Mouse (Mus musculus) thymus, postnatal 10 days (tissue): Measurements from ENCODE around the gene Olfr691.
"Not testable (repeated sequence)": the region's sequence is repeated elsewhere in the genome, so short reads cannot be mapped to it uniquely, and the experiment has no call there.

Source experiments
- DNase-seq, 2 experiments: peaks; one replicate each; pipeline ENCODE4 v3.0.0; 2021; ENCODE audit warnings: low spot score in 2 of 2

Olfr691 gene

DNA sequence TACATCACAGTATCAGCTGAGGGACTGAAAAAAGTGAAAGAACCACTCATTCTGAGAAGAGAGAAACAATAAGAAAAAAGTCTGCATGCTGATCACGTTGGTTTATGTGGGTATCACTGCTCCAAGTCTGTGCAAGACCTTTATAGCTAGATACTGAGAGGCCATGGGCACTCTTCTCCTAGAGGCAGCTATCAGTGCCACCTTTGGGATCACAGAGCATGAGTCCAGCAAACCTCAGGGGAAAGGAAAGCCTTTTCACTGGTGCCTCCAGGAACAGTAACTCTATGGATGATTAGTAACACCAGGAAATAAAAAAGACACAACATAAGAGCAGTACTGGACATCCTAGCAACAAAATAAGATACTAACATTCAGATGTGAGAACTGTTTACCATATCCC lies at the start of gene Olfr691:
Gene Olfr691 (minus strand): TSS at position 101 of the 400 bp plus-strand sequence.
- DNase-seq: no peak

DNA sequence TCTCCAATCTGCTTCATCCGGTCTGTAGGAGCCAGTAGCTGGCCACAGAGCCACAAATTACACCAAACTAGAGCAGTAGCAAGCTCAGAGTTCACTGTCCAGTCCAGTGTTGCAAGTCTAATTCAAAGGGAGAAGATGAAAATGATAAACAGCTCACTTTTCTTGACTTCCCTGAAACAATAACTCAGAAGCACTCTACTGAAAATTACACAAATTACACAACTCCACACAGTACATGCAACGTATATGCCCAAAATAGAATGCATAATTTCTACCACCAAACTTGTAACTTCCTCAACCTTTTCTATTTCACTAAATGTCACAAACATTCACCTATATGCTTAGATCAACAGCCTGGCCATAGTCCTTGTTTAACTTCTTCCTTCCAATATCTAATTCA lies 48.2 kb upstream of the Olfr691 start:
- no peak for DNase-seq

DNA sequence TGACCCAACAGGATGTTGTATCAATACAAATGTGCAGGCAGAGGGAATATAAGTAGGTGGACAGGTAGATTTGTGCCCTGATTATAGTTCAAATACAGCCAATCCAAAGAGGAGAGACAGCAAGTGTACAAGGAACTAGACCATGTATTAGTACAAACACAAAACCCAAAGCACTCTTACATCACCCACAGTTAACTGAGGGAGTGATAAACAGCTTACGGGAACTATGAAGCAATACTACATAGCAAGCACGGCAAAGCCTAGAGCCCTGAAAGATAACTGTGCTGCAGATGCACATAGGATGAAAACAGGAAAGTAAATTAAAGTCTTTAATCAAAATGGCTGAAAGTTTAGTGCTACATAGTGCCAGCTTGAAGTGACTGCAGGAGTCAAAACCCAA lies 45.6 kb upstream of the Olfr691 start:
- DNase-seq: no peak

DNA sequence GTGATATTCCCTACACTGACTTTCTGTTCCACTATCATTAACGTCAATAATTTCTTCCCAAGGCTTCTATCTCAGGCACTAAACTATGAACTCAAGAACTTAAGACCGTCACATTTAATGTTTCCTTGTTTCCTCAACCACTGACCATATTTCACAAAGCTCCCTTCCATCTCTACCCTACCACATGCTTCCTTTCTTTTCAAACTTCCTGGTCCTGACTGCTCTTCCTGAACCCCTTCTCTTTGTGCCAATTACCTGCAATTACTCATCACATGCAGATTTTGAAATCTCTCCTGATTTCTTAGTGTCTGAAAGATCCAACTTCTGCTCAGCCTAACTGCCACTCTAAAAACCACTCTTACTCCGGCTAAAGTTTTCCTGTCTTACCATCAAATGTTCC lies 38.3 kb upstream of the Olfr691 start:
- no peak for DNase-seq

DNA sequence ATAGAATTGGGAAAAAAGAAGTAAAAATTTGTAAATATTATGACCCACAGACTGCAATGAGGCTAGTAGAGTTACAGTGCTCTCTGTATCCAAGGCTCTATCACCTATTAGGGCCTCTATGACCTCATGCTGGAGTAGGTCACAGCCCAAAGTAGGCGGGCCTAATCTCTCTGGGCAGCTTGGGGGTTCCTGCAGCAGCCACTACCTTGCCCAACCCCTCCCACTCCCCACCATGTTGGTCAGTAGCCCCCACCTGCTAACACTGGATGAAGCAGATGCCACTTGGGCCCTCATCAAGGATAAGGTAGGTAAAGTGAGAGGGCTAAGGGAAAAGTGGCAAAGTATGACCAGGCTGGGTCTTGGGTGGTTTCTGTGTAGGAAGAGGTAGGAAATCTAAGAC lies 32.8 kb upstream of the Olfr691 start, which contains the start of gene Gm5901:
Gene Gm5901 (plus strand): TSS at position 173 of the 400 bp plus-strand sequence.
- DNase-seq: no peak

DNA sequence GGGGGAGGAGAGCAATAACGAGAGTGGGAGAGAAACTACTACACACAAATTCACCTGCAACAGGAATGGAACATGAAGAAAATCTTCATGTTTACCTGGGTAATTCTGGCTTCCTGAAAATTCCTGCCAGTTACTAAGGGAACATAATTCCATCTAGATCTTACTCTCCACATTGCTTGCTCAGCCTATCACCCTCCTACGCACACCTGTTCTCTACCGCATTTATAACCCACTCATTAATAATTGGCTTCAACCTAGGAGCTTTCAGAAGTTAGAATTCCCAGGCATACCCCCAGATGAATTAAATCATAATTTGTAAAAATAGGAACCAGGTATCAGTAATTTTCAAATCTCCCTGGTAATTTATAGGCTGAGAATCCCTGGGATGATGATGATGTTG lies 31.9 kb upstream of the Olfr691 start:
- DNase-seq: no peak

DNA sequence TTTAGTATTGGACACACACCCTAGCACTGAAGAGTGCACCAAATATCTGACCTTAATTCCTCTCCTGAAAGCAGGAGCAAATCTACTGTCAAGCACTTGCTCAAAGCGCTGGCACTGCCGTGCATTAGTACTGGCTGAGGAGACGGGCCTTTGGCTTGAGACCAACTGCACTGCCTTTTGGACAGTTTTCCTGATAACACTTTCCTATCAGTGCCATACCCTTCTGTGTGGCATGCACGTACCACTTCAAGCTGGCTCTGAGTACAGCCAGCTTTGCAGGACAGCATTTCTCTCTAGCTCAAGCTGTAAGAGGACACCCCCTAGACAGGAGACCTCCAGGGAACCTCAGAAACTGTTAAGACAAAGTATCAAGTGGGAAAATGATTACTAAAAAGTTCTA lies 31.4 kb upstream of the Olfr691 start:
- no peak for DNase-seq

DNA sequence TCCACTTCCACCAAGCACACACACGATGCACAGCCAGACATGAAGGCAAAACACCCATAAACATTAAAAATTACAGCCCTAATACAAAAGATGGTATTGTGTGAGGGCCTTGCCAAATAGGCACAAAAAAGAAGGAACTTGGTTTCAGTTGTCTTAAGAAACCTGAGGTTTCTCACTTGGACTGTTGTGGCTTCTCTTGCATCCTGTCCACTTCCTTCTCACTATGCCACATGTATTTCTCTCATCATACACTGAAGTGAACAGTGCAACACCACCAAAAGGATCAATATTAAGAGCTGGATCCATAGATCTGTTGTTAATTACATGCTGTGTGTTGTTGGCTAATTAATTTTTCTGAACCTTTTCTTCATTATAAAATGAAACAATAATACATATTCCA lies 30.8 kb upstream of the Olfr691 start:
- DNase-seq: no peak

DNA sequence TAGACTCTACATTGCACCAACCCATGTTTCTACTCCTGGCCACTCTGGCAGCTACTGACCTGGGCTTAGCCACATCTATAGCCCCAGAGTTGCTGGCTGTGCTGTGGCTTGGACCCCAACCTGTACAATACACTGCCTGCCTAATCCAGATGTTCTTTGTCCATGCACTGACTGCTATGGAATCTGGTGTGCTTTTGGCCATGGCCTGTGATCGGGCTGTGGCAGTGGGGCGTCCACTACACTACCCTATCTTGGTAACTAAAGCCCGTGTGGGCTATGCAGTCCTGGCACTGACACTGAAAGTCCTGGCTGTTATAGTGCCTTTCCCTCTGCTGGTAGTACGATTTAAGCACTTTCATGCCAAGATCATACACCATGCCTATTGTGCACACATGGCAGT lies 26.5 kb upstream of the Olfr691 start:
- no peak for DNase-seq

DNA sequence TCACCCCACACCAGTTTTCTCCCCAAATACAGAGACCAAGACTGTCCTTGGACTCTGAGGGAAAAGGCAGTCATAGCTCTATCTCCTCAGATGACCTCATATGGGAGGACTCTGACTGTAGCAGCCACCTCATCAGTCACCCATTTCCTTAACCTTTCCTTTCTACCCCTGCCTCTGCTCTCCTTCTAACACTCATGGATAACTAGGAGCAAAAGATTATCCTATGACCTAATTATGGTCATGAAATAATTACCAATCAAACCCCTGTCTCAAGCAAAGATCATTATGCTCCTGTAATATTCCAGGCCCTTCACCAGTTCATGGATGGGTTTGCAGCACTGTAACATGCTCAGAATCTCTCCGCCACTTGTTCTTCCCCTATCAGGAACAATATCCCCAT lies 25.9 kb upstream of the Olfr691 start, which contains the start of gene Olfr692:
Gene Olfr692 (plus strand): TSS at position 301 of the 400 bp plus-strand sequence.
- no peak for DNase-seq

DNA sequence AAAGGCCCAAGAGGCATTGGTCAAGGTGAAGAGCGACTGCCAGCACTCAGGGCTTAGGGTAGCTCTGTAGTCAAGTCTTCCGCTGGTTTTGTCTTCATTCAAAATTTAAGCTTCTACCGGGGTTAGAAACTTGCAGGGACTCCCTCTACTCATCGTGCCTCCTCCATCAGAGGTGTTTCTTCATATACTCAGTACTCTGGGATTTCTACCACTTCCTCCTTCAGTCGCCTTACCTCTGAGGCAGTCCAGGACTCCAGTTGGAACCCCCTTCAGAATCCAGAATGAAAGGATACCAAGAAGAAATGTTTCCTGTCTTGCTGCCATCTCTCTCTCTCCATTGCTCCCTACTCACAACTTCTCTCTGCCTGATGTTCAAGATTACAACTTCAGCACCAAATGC lies 25.2 kb upstream of the Olfr691 start:
- DNase-seq: no peak

DNA sequence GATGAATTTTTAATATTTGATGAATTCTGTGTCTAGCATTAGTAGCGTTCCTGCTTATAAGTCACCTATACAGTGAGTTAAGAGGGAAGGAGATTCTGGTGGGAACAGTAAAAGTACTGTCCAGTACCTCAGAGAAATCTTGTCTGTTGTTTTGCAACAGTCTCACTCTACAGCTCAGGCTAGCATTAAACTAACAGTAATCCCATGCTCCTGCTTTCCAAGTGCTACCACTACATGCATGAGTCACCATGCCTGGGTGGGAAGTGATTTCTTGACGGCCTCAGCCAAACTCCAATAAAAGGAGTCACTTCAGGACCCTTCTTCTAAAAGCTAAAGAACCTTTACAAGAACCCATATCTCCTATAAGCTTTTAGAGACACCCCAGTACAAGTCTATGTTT lies 19.6 kb upstream of the Olfr691 start:
- DNase-seq: no peak

DNA sequence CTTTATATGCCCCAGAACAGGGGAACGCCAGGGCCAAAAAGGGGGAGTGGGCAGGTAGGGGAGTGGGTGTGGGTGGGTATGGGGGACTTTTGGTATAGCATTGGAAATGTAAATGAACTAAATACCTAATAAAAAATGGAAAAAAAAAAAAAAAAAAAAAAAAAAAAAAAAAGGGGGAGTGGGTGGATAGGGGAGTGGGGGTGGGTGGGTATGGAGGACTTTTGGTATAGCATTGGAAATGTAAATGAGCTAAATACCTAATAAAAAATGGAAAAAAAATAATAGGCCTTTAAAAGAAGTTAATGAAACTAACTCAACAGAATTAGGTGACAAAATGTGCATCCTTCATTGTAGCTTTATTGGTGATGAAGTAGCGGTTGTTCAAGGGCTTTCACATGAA lies 14.4 kb upstream of the Olfr691 start:
- not testable (repeated sequence) for DNase-seq

DNA sequence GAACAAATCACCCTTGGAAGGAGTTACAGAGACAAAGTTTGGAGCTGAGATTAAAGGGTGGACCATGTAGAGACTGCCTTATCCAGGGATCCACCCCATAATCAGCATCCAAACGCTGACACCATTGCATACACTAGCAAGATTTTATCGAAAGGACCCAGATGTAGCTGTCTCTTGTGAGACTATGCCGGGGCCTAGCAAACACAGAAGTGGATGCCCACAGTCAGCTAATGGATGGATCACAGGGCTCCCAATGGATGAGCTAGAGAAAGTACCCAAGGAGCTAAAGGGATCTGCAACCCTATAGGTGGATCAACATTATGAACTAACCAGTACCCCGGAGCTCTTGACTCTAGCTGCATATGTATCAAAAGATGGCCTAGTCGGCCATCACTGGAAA lies 14.0 kb upstream of the Olfr691 start:
- not testable (repeated sequence) for DNase-seq

DNA sequence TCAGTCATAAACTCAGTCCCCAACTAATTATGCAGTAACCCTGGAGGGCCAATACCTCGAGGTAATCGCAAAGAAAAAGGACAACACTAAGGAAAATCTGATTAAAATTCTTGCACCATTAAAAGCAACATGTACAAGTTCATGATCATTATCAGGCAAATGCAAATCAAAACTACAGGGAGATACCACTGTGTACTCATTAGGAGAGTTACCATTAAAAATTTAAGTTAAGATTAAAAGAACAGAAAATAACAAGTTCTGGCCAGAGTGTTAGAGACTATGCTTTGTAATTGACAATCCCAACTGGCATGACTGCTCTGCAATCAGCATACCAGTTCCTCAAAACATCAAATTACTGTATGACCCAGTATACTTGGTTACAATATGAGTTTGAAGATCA lies 682 bp upstream of the Olfr691 start:
- DNase-seq: no peak

DNA sequence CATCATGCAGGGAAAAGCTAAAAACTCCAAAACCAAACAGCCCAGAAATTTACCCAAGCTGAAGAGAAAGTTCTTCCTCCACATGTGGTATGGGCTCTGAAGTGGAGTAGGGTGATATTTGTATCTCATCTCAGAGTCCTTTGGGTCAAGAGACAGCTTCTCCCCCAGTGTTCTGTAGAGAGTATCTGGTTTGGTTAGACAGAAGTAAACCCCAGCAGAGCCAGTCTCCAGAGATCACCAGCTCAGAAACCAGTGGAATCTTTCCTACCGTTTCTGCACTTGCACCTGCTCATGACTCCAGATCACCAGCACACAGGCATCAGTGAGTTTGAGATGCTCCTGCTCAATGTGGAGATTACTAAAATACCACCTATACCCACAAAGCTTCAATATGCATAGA lies 8.1 kb downstream of the Olfr691 start, which contains the start of gene Olfr690:
Gene Olfr690 (minus strand): TSS at position 101 of the 400 bp plus-strand sequence.
- DNase-seq: no peak

DNA sequence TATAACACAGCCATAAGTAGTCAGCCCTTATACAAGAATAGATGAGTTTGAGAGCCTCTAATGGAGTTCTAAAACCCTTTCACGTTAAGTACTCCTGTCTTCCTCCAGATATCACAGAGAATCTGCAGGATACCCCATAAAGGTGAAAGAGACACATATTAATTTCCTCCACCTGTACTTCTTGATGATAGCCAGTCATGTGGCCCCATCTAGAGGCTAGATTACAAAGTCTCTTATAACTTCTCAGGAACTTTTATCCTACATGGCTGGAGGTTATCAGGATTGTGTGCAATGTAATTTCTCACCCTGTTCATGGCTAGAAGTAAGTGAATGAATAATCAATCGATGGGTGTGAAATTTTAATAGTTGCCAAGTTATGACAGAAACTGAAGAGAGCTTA lies 16.8 kb downstream of the Olfr691 start:
- no peak for DNase-seq

DNA sequence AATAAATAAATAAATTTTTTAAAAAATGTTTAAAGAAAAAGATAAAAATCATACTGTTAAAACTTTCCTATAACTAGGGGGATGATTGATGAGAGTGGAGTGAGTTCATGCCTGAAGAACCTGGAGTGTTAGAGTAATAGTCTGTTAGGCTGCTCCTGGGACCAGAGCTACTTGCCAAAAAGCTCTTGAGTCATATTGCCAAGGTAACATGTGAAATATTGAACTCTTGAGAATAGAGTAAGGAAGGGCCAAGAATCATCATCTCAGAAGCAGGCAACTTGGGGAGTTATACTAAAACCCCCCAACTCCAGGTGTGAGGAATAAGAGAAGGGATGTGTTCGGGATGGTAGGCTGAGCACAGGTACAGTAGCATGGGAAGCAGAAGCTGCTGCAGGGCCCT lies 31.2 kb downstream of the Olfr691 start, which contains the start of gene Olfr689:
Gene Olfr689 (plus strand): TSS at position 301 of the 400 bp plus-strand sequence.
- DNase-seq: no peak

DNA sequence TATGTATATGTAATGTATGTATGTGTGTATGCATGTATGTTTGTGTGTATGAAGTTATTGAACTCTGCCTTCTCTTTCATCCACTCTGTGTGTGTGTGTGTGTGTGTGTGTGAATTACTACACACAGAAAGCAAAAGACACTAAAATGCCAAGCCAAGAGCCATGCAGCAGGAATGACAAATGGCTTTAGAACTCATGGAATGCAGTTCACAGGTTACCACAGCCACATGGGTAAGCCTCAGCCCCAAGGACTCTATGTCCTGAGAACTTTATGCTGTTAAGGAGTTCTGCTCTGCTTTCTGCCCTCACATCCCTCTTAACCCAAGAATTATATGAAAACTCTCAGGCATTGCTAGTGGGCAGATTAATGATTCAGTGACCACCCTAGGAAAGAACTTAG lies 52.0 kb downstream of the Olfr691 start:
- DNase-seq: no peak

DNA sequence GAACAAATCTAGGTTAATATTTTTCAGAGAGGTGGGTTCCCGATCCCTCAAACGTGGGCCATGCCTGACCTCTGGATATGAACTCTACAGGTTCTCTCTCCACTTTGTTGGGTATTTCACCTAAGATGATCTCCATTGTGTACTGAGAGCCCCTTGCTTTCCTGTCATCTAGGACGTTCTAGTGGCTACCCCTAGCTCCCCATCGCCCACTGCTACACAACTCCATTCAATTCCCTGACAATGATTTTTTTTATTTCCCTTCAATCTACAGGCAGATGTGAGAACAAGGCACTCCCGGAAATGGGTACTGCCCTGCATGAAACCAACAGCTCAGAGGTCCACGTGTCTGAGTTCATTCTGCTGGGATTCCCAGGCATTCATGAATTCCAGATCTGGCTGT lies 54.3 kb downstream of the Olfr691 start, which contains the start of gene Olfr688:
Gene Olfr688 (plus strand): TSS at position 301 of the 400 bp plus-strand sequence.
- DNase-seq: no peak
